Mouse (Mus musculus): ENCODE measurements at regions not wholly inside any gene's neighbourhood (a gene's known extent, or its start where the extent isn't known, plus 50 kb on each side); places are given as distances from the start of the nearest gene placed in this dataset.

GRCm38 (mm10) chr8:74820716-74821115 is 52.3 kb upstream of the Isx start:
- Histone ChIP-seq H3K27me3 (no peaks in the 10 kb centered on the region), H3K9me3 (replicated peaks) (no peaks in the 10 kb centered on the region), H3K36me3 (no peaks in the 10 kb centered on the region), H3K4me3 (replicated peaks) (no peak overlapping the region), H3K9ac (no peak overlapping the region), H3K4me1 (no peaks in the 10 kb centered on the region), H3K4me2 (no peak overlapping the region), H3K27ac (no peak overlapping the region)
- ATAC-seq (replicated peaks; ENCODE audit: low FRiP score), result no peak
- WGBS, result 42% methylated on average over 3 of the region's 3 CpGs

DNA sequence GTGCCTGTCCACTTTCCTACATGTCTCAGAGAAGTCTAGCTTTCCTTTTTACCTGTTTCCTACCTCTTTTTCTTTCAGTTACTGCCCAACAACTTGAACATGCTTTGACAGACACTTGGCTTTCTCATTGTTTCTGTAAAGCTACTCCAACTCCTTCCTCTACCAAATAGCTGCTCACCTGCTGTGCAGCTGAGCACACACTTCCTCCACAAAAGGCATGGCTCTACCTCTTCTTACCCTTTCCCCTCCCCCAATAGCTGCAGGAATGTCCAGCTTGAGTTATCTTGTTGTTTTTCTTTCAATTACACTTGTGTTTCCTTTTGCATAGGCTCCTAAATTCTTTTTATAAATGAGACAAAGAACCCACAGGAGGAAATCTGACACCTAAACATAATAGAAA is 50.7 kb upstream of the Isx start:
- Histone ChIP-seq H3K27ac (no peak overlapping the region), H3K4me3 (replicated peaks) (no peak overlapping the region), H3K9ac (no peak overlapping the region), H3K27me3 (no peaks in the 10 kb centered on the region), H3K4me2 (no peak overlapping the region), H3K9me3 (replicated peaks) (no peaks in the 10 kb centered on the region), H3K4me1 (no peaks in the 10 kb centered on the region), H3K36me3 (no peaks in the 10 kb centered on the region)
- ATAC-seq (replicated peaks; ENCODE audit: low FRiP score), result no peak
